Mouse (Mus musculus) MEL (cell line): ENCODE data around the gene Irgm2. TPM values are rescaled to one million over a fixed set of nuclear protein-coding genes. Genes with fewer than 3 reads are reported as not detected.

Experiments used
- DNase-seq: peaks from one replicate; pipeline ENCODE4 v3.0.0; 2011; ENCODE audit warnings: low read depth, low spot score
- H3K27ac ChIP-seq: 2 replicates; pipeline ENCODE4 v1.5.1; 2012; ENCODE audit warnings: low read depth, mild to moderate bottlenecking, control low read depth, low read length, moderate library complexity; ENCODE audit not compliant: control insufficient read depth
- H3K27me3 ChIP-seq, 2 experiments: fragments of 150-350 bp in 1 of 2; sonication (generic) in 1 of 2; 2 replicates each; pipeline ENCODE4 v1.6.1; 2012; ENCODE audit warnings: low read length in 2 of 2, mild to moderate bottlenecking in 2 of 2, improper control_type of control experiment in 1 of 2, moderate library complexity in 1 of 2; ENCODE audit not compliant: insufficient read depth in 2 of 2, control insufficient read depth in 1 of 2
- H3K36me3 ChIP-seq, 2 experiments: 2 replicates each; pipeline ENCODE4 v1.6.1; 2012 to 2014; ENCODE audit warnings: low read length in 2 of 2, improper control_type of control experiment in 1 of 2, inconsistent platforms in 1 of 2, mild to moderate bottlenecking in 1 of 2; ENCODE audit not compliant: insufficient read depth in 2 of 2, control insufficient read depth in 1 of 2
- H3K4me1 ChIP-seq, 2 experiments: fragments of 150-350 bp in 1 of 2; sonication (generic) in 1 of 2; 2 replicates each; pipeline ENCODE4 v1.6.1; 2012; ENCODE audit warnings: low read length in 2 of 2, improper control_type of control experiment in 1 of 2, mild to moderate bottlenecking in 1 of 2; ENCODE audit not compliant: insufficient read depth in 2 of 2, control insufficient read depth in 1 of 2
- H3K4me3 ChIP-seq, 2 experiments: fragments of 150-350 bp in 1 of 2; sonication (generic) in 1 of 2; 2 replicates each; pipeline ENCODE4 v1.5.1; 2012; ENCODE audit warnings: low read depth in 2 of 2, low read length in 2 of 2, mild to moderate bottlenecking in 2 of 2, moderate library complexity in 2 of 2, control low read depth in 1 of 2, improper control_type of control experiment in 1 of 2; ENCODE audit not compliant: control insufficient read depth in 1 of 2, insufficient read depth in 1 of 2
- H3K79me2 ChIP-seq: 2 replicates; pipeline ENCODE4 v1.6.1; 2012; ENCODE audit warnings: mild to moderate bottlenecking, low read length, moderate library complexity; ENCODE audit not compliant: control insufficient read depth, poor library complexity, insufficient read depth
- H3K9ac ChIP-seq: 2 replicates; pipeline ENCODE4 v1.6.1; 2012; ENCODE audit warnings: low read depth, mild to moderate bottlenecking, control low read depth, low read length, moderate library complexity; ENCODE audit not compliant: control insufficient read depth, poor library complexity, severe bottlenecking
- H3K9me3 ChIP-seq: fragments of 150-350 bp; sonication (generic); replicated peaks from 2 replicates; pipeline ENCODE4 v1.6.1; 2012; ENCODE audit warnings: mild to moderate bottlenecking, low read length, improper control_type of control experiment, moderate library complexity; ENCODE audit not compliant: insufficient read depth
- CHD1 ChIP-seq: IDR thresholded peaks from 2 replicates; pipeline ENCODE4 v1.6.1; 2012; ENCODE audit warnings: low read depth, mild to moderate bottlenecking, inconsistent platforms, low read length, improper control_type of control experiment
- CHD2 ChIP-seq: IDR thresholded peaks from 2 replicates; pipeline ENCODE4 v1.6.1; 2011; ENCODE audit warnings: low read length, improper control_type of control experiment
- ELF1 ChIP-seq: IDR thresholded peaks from 2 replicates; pipeline ENCODE4 v1.6.1; 2014; ENCODE audit warnings: low read depth, mild to moderate bottlenecking, inconsistent platforms, low read length, improper control_type of control experiment, moderate library complexity
- EP300 ChIP-seq, 2 experiments: IDR thresholded peaks; 2 replicates each; pipeline ENCODE4 v1.6.1; 2011; ENCODE audit warnings: improper control_type of control experiment in 2 of 2, low read length in 2 of 2, low read depth in 1 of 2, mild to moderate bottlenecking in 1 of 2
- ETS1 ChIP-seq: IDR thresholded peaks from 2 replicates; pipeline ENCODE4 v1.6.1; 2012; ENCODE audit warnings: low read depth, mild to moderate bottlenecking, inconsistent platforms, low read length, improper control_type of control experiment, moderate library complexity
- GATA1 ChIP-seq: IDR thresholded peaks from 2 replicates; pipeline ENCODE4 v1.6.1; 2011; ENCODE audit warnings: low read depth, low read length, improper control_type of control experiment
- JUND ChIP-seq: IDR thresholded peaks from 2 replicates; pipeline ENCODE4 v1.6.1; 2011; ENCODE audit warnings: low read depth, mild to moderate bottlenecking, improper control_type of control experiment, low read length
- KAT2A ChIP-seq: conservative IDR thresholded peaks from 2 replicates; pipeline ENCODE4 v1.6.1; 2012; ENCODE audit warnings: low read depth, low read length, improper control_type of control experiment, inconsistent platforms
- MAX ChIP-seq: IDR thresholded peaks from 2 replicates; pipeline ENCODE4 v1.6.1; 2011; ENCODE audit warnings: low read length, improper control_type of control experiment
- MXI1 ChIP-seq: IDR thresholded peaks from 2 replicates; pipeline ENCODE4 v1.6.1; 2011; ENCODE audit warnings: mild to moderate bottlenecking, low read depth, low read length, improper control_type of control experiment
- MYC ChIP-seq: IDR thresholded peaks from 2 replicates; pipeline ENCODE4 v1.6.1; 2011; ENCODE audit warnings: low read depth, mild to moderate bottlenecking, low read length, improper control_type of control experiment, moderate library complexity
- NELFE ChIP-seq: IDR thresholded peaks from 2 replicates; pipeline ENCODE4 v1.6.1; 2011; ENCODE audit warnings: low read depth, low read length, improper control_type of control experiment
- NRF1 ChIP-seq: IDR thresholded peaks from 2 replicates; pipeline ENCODE4 v1.6.1; 2014; ENCODE audit warnings: low read depth, mild to moderate bottlenecking, inconsistent platforms, low read length, improper control_type of control experiment, moderate library complexity; ENCODE audit not compliant: poor library complexity, insufficient read depth, severe bottlenecking
- POLR2A ChIP-seq, 2 experiments: IDR thresholded peaks; 2 replicates each; pipeline ENCODE4 v1.6.1; 2011 to 2012; ENCODE audit warnings: low read length in 2 of 2, mild to moderate bottlenecking in 2 of 2, control low read depth in 1 of 2, improper control_type of control experiment in 1 of 2, low read depth in 1 of 2, moderate library complexity in 1 of 2; ENCODE audit not compliant: control insufficient read depth in 1 of 2, insufficient read depth in 1 of 2, poor library complexity in 1 of 2
- RCOR1 ChIP-seq: IDR thresholded peaks from 2 replicates; pipeline ENCODE4 v1.6.1; 2012; ENCODE audit warnings: low read depth, mild to moderate bottlenecking, inconsistent platforms, low read length, improper control_type of control experiment
- SIN3A ChIP-seq: IDR thresholded peaks from 2 replicates; pipeline ENCODE4 v1.6.1; 2012; ENCODE audit warnings: low read length, improper control_type of control experiment, inconsistent platforms
- TAL1 ChIP-seq: IDR thresholded peaks from 2 replicates; pipeline ENCODE4 v1.6.1; 2012; ENCODE audit warnings: mild to moderate bottlenecking, inconsistent platforms, low read length, moderate library complexity, mixed read lengths
- TBP ChIP-seq: IDR thresholded peaks from 2 replicates; pipeline ENCODE4 v1.8.0; 2011; ENCODE audit warnings: low read depth, low read length, improper control_type of control experiment
- TCF12 ChIP-seq: IDR thresholded peaks from 2 replicates; pipeline ENCODE4 v1.6.1; 2014; ENCODE audit warnings: low read depth, mild to moderate bottlenecking, inconsistent platforms, low read length, improper control_type of control experiment, moderate library complexity
- ZKSCAN1 ChIP-seq: IDR thresholded peaks from 2 replicates; pipeline ENCODE4 v1.6.1; 2012; ENCODE audit warnings: low read depth, mild to moderate bottlenecking, inconsistent platforms, low read length, improper control_type of control experiment, moderate library complexity
- ZNF384 ChIP-seq: IDR thresholded peaks from 2 replicates; pipeline ENCODE4 v1.6.1; 2012; ENCODE audit warnings: low read depth, mild to moderate bottlenecking, inconsistent platforms, low read length, improper control_type of control experiment
- polyA plus RNA-seq, 2 experiments: library from polyadenylated mRNA; stranded (reverse) in 1 of 2; unstranded in 1 of 2; fragments of >175 nt in 1 of 2; fragments of >200 nt in 1 of 2; gene quantifications; 2 replicates each; pipeline versions ENCODE4 v1.2.1 to v1.2.4; 2012; ENCODE audit warnings: low replicate concordance in 2 of 2, low read depth in 1 of 2; ENCODE audit not compliant: insufficient read length in 2 of 2, insufficient read depth in 1 of 2, missing spikeins in 1 of 2
- total RNA-seq: library from RNA; depleted of rRNA; stranded (reverse); fragments of 300-350 nt; gene quantifications from 2 replicates; pipeline ENCODE4 v1.2.3, GENCODE M21; 2012

Gene Irgm2
- total and polyA plus RNA-seq, 3 experiments, result 1.1 TPM; not detected in 1

DNA sequence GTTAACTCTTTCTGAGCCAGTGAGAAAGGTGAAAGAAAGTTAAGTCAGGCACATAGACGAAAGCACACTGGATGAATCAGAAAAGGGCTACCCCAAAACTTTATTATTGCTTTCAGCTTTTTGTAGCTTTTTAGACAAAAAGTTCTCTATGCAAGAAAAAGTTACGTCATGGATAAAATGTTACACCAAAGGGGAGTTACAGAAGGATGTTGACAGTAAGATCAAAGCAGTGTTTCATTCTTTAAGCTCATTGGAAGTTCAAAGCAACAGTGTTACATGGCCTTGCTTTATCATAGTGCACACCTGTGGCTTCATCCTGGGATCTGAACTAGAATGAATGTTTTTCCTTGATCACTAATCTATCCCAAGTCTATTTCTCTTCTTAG, 12.3 kb downstream of the Irgm2 start (continued):
- TF ChIP-seq NRF1, result no peak
- TF ChIP-seq ZNF384, result no peak
- no peak for TF ChIP-seq CHD2

DNA sequence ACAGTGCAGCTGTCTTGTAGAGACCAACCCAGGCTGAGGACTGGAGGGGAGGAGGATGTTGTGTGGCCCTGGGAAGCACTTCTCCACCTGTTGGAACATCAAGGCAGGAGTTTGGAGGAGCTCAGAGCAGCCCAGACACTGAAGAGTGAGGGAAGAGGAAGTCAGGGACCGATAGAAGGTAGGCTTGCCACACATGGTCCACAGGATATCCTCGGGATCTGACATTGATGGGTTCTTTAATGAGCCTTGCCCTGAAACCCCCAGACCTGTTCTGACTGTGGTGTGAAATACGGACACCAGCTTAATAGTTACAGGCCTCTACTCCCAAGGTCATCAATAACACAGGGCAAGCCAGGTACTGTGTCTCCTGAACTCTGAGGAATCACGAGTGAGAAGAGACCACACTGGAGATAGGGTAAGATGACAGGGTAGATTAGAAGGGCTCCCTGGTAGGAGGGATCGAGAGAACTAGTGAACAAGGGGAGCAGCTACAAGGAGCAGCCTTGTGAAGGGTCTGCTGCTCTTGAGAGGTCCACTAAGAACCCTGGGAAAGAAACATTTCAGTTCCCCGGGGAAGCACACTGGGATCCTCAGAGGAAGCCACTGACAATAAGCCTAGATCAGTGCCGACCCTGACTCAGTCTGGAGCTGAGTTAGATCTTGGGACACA, 14.4 kb downstream of the Irgm2 start:
- H3K4me1 ChIP-seq, result peaks cover 7 to 37% of the 10 kb centered on the region in 2 experiments
- no peaks in the 10 kb centered on the region for H3K27me3 ChIP-seq
- DNase-seq, result peak; percentile 80
- H3K9me3 ChIP-seq, result no peaks in the 10 kb centered on the region
- peak overlapping the region; percentile 84 for H3K27ac ChIP-seq
- H3K9ac ChIP-seq, result peak overlapping the region; percentile 88
- H3K4me3 ChIP-seq, result peak overlapping the region; percentile 84 to 96
- H3K36me3 ChIP-seq, result peaks cover 0 to 23% of the 10 kb centered on the region in 2 experiments; a peak in 2 of 4 replicates
- peaks cover 2% of the 10 kb centered on the region; the same call in 1 of the 2 replicates for H3K79me2 ChIP-seq
- peak; percentile 54 for TF ChIP-seq SIN3A
- TF ChIP-seq JUND, result no peak
- TF ChIP-seq ELF1, result no peak
- TF ChIP-seq MXI1, result peak; percentile 66
- no peak; the same call in 1 of the 2 replicates for TF ChIP-seq KAT2A
- TF ChIP-seq GATA1, result peak; percentile 59
- TF ChIP-seq MYC, result peak; percentile 55; the same call in 1 of the 2 replicates
- peak; percentile 50 for TF ChIP-seq NELFE
- peak; percentile 72 for TF ChIP-seq TBP
- 0 out of 2 replicates have a peak, but pooled peaks have one; percentile 25 for TF ChIP-seq TCF12
- peak; percentile 40 to 65; a peak in 2 of 4 replicates for TF ChIP-seq EP300 (IDR thresholded peaks at IDR 0.05; ENCODE audit: low read depth in 1 of 2, low read length in 2 of 2)
- TF ChIP-seq RCOR1, result 0 out of 2 replicates have a peak, but pooled peaks have one; percentile 26
- no peak for TF ChIP-seq ZKSCAN1
- no peak for TF ChIP-seq NRF1
- no peak; the same call in 1 of the 2 replicates for TF ChIP-seq TAL1
- TF ChIP-seq POLR2A (IDR thresholded peaks at IDR 0.05; ENCODE audit: control insufficient read depth in 1 of 2, insufficient read depth in 1 of 2, low read depth in 1 of 2, low read length in 2 of 2, poor library complexity in 1 of 2), result 0 out of 4 replicates have a peak, but pooled peaks have one; percentile 28
- peak; percentile 49 for TF ChIP-seq ETS1
- TF ChIP-seq MAX, result peak; percentile 51
- TF ChIP-seq CHD1, result no peak
